Mouse (Mus musculus) B cell, adult 62 days (primary cell): Measurements from ENCODE around the gene Lmx1b. TPM values are rescaled to one million over a fixed set of nuclear protein-coding genes. Genes with fewer than 3 reads are reported as not detected.

ENCODE experiments used
- total RNA-seq: library from RNA; stranded (reverse); gene quantifications from 4 replicates; pipeline ENCODE4 v1.2.4, GENCODE M21; 2023

Gene Lmx1b
- not detected in 4 replicates for total RNA-seq

DNA sequence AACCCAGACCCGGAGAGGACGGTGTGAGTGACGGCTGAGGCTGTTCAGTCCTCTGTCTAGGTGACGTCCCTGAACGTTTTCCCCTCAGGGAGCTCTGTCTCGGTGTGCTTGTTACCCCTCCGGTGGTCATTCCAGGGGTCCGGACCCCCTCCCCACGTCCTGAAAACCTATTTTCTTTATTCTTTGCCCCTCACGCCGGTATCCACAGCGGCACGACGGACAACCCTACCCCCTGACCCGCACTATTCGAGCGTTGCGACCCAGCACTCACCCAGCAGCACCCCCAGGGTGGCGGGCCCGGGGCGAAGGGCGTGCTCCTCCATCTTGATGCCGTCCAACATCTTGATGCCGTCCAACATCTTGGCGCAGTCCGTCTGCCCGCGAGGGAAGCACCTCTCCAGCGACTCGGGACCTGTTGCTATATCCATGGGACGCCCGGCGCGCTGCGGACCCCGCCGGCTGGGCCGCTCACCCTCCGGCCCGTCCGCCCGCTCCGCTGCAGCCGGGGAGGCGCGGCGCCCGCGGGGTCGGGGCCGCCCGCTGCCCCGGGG lies at the start of gene Lmx1b:
Lmx1b (minus strand) TSS at position 341 of the 551 bp plus-strand sequence.

Other genes with a start within 250 kb of the Lmx1b start
- gene Zbtb34, start 209.2 kb downstream of the Lmx1b start, total RNA-seq, result 8.1 to 12.7 TPM (median 9.1 TPM) in 4 replicates
- gene Zbtb43, start 172.0 kb downstream of the Lmx1b start, total RNA-seq, result 34.4 to 42.0 TPM (median 40.2 TPM) in 4 replicates
- gene Mvb12b, start 247.4 kb upstream of the Lmx1b start, total RNA-seq, result 2.0 to 3.9 TPM (median 3.1 TPM) in 4 replicates